Mouse (Mus musculus) myocyte (in vitro differentiated cells): ENCODE measurements around the gene Gpc6. TPM values are rescaled to one million over a fixed set of nuclear protein-coding genes. Genes with fewer than 3 reads are reported as not detected.

ENCODE experiments used
- H3K27me3 ChIP-seq: one replicate; pipeline ENCODE4 v1.6.1; 2011; ENCODE audit not compliant: control insufficient read depth, insufficient read depth, insufficient read length
- H3K36me3 ChIP-seq: one replicate; pipeline ENCODE4 v1.6.1; 2011; ENCODE audit not compliant: control insufficient read depth, insufficient read depth
- H3K4me2 ChIP-seq: one replicate; pipeline ENCODE4 v1.6.1; 2011; ENCODE audit warnings: low read depth, control low read depth
- H3K4me3 ChIP-seq: one replicate; pipeline ENCODE4 v1.5.1; 2011; ENCODE audit warnings: mild to moderate bottlenecking, control low read depth, moderate library complexity
- H3K79me2 ChIP-seq: one replicate; pipeline ENCODE4 v1.6.1; 2011; ENCODE audit not compliant: control insufficient read depth, insufficient read depth
- H3ac ChIP-seq: one replicate; pipeline ENCODE4 v1.6.1; 2011; ENCODE audit not compliant: control insufficient read depth, insufficient read length
- CEBPB ChIP-seq: IDR thresholded peaks from 2 replicates; pipeline ENCODE4 v1.6.1; 2011; ENCODE audit warnings: mild to moderate bottlenecking, moderate library complexity; ENCODE audit not compliant: poor library complexity, insufficient read depth, severe bottlenecking
- E2F4 ChIP-seq: IDR thresholded peaks from one replicate; pipeline ENCODE4 v1.6.1; 2011; ENCODE audit warnings: mild to moderate bottlenecking, control low read depth, moderate library complexity; ENCODE audit not compliant: insufficient read depth
- MAX ChIP-seq: IDR thresholded peaks from one replicate; pipeline ENCODE4 v1.6.1; 2011; ENCODE audit warnings: low read depth, mild to moderate bottlenecking, control low read depth
- MYOD1 ChIP-seq, 3 experiments: IDR thresholded peaks; one replicate each; pipeline ENCODE4 v1.6.1; 2011; ENCODE audit warnings: control low read depth in 2 of 3, low read depth in 2 of 3, mild to moderate bottlenecking in 2 of 3, moderate library complexity in 1 of 3; ENCODE audit not compliant: insufficient read length in 2 of 3, control insufficient read depth in 1 of 3
- MYOG ChIP-seq, 3 experiments: IDR thresholded peaks; one replicate each; pipeline ENCODE4 v1.6.1; 2011; ENCODE audit warnings: control low read depth in 2 of 3, low read depth in 2 of 3, mild to moderate bottlenecking in 2 of 3; ENCODE audit not compliant: insufficient read length in 2 of 3, control insufficient read depth in 1 of 3, insufficient read depth in 1 of 3
- POLR2A ChIP-seq: IDR thresholded peaks from one replicate; pipeline ENCODE4 v1.6.1; 2011; ENCODE audit warnings: low read depth, mild to moderate bottlenecking, control low read depth, moderate library complexity; ENCODE audit not compliant: insufficient read length
- POLR2AphosphoS2 ChIP-seq: IDR thresholded peaks from one replicate; pipeline ENCODE4 v1.6.1; 2011; ENCODE audit warnings: low read depth, control low read depth; ENCODE audit not compliant: insufficient read length
- REST ChIP-seq: IDR thresholded peaks from one replicate; pipeline ENCODE4 v1.6.1; 2011; ENCODE audit warnings: mild to moderate bottlenecking, control low read depth, moderate library complexity; ENCODE audit not compliant: insufficient read depth, insufficient read length
- SRF ChIP-seq: IDR thresholded peaks from one replicate; pipeline ENCODE4 v1.6.1; 2011; ENCODE audit warnings: low read depth; ENCODE audit not compliant: control insufficient read depth, insufficient read length
- TCF12 ChIP-seq: IDR thresholded peaks from one replicate; pipeline ENCODE4 v1.6.1; 2011; ENCODE audit warnings: mild to moderate bottlenecking, control low read depth; ENCODE audit not compliant: poor library complexity, insufficient read depth, severe bottlenecking
- TCF3 ChIP-seq: IDR thresholded peaks from one replicate; pipeline ENCODE4 v1.6.1; 2011; ENCODE audit warnings: low read depth, control low read depth; ENCODE audit not compliant: insufficient read length
- USF1 ChIP-seq: IDR thresholded peaks from one replicate; pipeline ENCODE4 v1.6.1; 2011; ENCODE audit warnings: low read depth, mild to moderate bottlenecking, control low read depth, moderate library complexity
- polyA plus RNA-seq: library from polyadenylated mRNA; unstranded; fragments of >200 nt; fragmentation: generic; extraction: Trizol; gene quantifications from one replicate; pipeline ENCODE4 v1.2.1, GENCODE M21; 2012; ENCODE audit warnings: missing spikeins

Gpc6 gene
- polyA plus RNA-seq, 1 experiment: 5.0 TPM

DNA sequence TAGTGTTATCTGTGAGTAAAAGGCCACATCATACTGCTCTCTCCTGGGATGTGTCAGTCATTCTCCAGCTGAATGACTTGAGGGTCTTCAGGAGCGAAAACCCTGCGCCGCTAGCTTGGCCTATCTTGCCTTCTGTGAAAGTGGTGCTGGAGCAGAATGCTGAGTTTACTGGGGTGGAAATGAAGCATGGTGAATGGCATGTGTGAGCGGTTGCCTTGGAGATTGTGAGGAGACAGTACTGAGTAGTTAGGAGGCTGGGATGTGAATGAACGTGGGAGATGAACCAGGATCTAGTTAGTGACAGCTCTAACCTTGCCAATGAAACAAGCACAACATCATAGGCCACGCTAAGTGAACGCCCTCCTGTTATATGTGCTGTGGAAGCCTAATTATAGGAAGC, 458.1 kb downstream of the Gpc6 start:
- no peak overlapping the region for H3K4me3 ChIP-seq
- no peaks in the 10 kb centered on the region for H3K27me3 ChIP-seq
- TF ChIP-seq MYOD1 (IDR thresholded peaks at IDR 0.05; ENCODE audit: control insufficient read depth in 1 of 3, insufficient read length in 2 of 3, low read depth in 2 of 3) (no peak), REST (no peak), CEBPB (no peak), POLR2AphosphoS2 (no peak), MAX (no peak), E2F4 (no peak), MYOG (IDR thresholded peaks at IDR 0.05; ENCODE audit: control insufficient read depth in 1 of 3, insufficient read depth in 1 of 3, insufficient read length in 2 of 3, low read depth in 2 of 3) (no peak), POLR2A (no peak)
- no peaks in the 10 kb centered on the region for H3K36me3 ChIP-seq
- H3K79me2 ChIP-seq: no peaks in the 10 kb centered on the region
- no peak overlapping the region for H3K4me2 ChIP-seq
- H3ac ChIP-seq: no peak overlapping the region

DNA sequence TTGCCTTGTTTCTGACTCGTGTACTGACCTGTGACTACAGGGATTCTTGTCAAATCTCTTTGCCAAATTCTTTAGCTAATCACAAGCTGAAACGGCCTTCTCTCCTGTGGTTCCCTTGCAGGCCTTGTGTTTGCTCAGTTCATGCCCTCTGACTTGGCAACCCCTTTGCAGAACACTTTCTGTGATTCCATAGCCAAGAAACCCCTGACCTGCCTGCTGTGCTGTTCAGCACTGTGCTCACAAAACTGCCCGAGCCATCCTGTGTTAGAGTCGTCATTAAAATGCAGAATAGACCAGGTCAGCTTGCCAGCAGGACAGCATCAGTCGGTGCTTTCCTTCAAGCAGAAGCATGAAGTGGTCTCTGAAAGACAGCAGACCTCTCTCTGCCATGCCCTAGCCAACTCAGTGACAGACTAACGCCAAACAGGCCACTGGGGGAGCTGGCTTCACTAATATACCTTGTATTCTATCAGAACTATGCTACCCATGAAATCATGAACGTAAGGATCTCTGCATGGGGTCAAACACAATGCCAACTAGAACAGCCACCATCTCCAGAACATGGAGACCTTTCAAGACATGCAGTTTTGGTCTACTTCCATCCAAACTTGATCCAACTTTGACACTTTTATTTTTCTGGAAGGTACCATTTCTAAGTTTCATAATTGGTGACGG, 459.1 kb downstream of the Gpc6 start:
- Histone ChIP-seq H3ac (no peak overlapping the region), H3K27me3 (no peaks in the 10 kb centered on the region), H3K4me3 (no peak overlapping the region), H3K36me3 (no peaks in the 10 kb centered on the region), H3K4me2 (no peak overlapping the region), H3K79me2 (no peaks in the 10 kb centered on the region)
- TF ChIP-seq REST (no peak), SRF (no peak), MYOD1 (IDR thresholded peaks at IDR 0.05; ENCODE audit: control insufficient read depth in 1 of 3, insufficient read length in 2 of 3, low read depth in 2 of 3) (no peak), POLR2AphosphoS2 (no peak), TCF3 (no peak), MAX (no peak), E2F4 (no peak), TCF12 (no peak), POLR2A (no peak), USF1 (no peak), CEBPB (no peak), MYOG (IDR thresholded peaks at IDR 0.05; ENCODE audit: control insufficient read depth in 1 of 3, insufficient read depth in 1 of 3, insufficient read length in 2 of 3, low read depth in 2 of 3) (no peak)

DNA sequence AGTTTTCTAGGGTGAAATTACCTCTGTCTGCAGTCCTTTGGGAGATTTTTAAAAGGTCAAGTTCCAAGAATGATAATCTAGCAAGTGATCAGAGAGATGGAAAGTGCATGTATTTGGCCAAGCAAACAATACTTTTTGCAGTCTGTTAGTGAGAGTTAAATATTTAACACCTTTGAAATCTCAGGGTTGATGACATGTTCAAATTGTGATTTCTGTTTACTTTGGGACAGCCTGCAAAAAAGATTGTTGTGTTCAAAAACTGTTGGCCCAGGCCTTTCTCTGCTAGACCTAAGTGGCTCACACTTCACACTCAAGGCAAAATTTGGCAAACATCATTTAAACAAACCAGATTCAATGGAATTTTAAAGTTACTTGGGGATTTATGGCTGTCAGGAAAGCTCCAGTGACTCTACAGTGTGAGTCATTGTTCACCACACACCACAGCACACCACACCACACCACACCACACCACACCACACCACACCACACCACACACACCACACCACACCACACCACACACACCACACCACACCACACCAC, 460.7 kb downstream of the Gpc6 start:
- Histone ChIP-seq H3K4me3 (no peak overlapping the region), H3ac (no peak overlapping the region), H3K27me3 (no peaks in the 10 kb centered on the region), H3K79me2 (no peaks in the 10 kb centered on the region), H3K36me3 (no peaks in the 10 kb centered on the region), H3K4me2 (no peak overlapping the region)
- TF ChIP-seq SRF (no peak), CEBPB (no peak), USF1 (no peak), POLR2A (no peak), MYOD1 (IDR thresholded peaks at IDR 0.05; ENCODE audit: control insufficient read depth in 1 of 3, insufficient read length in 2 of 3, low read depth in 2 of 3) (no peak), TCF12 (no peak), REST (no peak)

DNA sequence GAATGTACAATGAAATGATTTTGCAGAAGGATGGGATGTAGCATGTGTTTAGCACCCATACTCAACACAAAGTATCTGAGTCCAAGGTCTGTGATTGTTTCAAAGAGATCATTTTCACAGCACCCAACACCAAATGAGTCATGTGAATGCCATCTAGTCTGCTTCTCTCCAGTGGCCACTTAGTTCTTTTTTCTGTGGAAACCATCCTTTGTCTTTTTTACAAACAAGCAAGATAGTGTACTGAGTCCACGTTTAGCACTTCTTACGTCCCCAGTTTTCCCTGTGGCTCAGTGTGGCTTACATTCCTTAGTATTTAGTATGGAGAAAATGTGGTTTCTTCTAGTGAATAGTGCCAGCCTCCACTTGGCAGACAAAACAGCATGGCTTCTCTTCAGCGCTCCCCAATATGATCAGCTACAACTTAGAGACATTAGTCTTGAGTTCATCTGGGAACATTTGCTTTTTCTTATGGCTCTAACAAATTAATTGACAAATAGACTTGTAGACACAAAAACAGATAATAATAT, 465.7 kb downstream of the Gpc6 start:
- no peaks in the 10 kb centered on the region for H3K27me3 ChIP-seq
- H3ac ChIP-seq: no peak overlapping the region
- H3K36me3 ChIP-seq: no peaks in the 10 kb centered on the region
- H3K4me2 ChIP-seq: peak overlapping the region; percentile 39
- TF ChIP-seq E2F4 (no peak), POLR2AphosphoS2 (no peak), REST (no peak), USF1 (no peak), TCF3 (no peak), MYOD1 (IDR thresholded peaks at IDR 0.05; ENCODE audit: control insufficient read depth in 1 of 3, insufficient read length in 2 of 3, low read depth in 2 of 3) (no peak), MAX (no peak), POLR2A (no peak), MYOG (IDR thresholded peaks at IDR 0.05; ENCODE audit: control insufficient read depth in 1 of 3, insufficient read depth in 1 of 3, insufficient read length in 2 of 3, low read depth in 2 of 3) (no peak), CEBPB (no peak), SRF (no peak), TCF12 (no peak)
- H3K4me3 ChIP-seq: no peak overlapping the region
- H3K79me2 ChIP-seq: no peaks in the 10 kb centered on the region
